Mouse (Mus musculus): Measurements from ENCODE around the gene Irs2. TPM values are rescaled to one million over a fixed set of nuclear protein-coding genes. Genes with fewer than 3 reads are reported as not detected.
A peak's percentile ranks its signal among the peaks of the same experiment; 100 is the strongest.

The Irs2 gene
- polyA plus RNA-seq, 1 experiment from 2014 or later, result 4.5 TPM

DNA sequence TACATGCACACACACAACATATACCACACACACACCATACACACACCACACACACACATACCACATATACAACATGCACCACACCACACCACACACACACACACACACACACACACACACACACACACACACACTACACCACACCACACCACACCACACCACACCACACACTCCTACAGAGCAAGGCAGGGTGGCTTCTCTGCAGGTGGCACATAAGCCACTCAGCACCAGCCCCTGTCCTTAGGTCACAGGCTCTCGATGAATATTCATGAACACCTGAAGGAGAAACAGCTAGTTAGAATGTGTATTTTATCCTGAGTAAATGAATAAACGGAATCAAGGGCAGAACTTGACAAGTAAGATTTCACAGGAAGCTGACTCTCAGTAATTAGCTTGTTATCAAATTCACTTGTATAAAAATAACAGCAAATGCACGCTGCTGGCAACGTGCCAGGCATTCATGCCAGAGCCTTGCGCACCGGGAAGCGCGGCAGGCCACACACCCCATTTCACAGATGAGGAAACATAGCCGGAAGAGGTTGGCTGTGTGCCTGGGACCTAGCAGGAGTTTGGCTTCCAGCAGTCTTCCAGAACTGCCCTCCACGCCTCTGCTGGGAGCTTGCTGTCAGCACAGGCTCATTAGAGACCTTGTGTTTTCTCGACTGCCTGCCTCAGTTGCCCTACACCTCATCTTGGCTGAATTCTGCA lies 54.8 kb downstream of the Irs2 start:
- no peak for DNase-seq (ENCODE audit: low spot score)

DNA sequence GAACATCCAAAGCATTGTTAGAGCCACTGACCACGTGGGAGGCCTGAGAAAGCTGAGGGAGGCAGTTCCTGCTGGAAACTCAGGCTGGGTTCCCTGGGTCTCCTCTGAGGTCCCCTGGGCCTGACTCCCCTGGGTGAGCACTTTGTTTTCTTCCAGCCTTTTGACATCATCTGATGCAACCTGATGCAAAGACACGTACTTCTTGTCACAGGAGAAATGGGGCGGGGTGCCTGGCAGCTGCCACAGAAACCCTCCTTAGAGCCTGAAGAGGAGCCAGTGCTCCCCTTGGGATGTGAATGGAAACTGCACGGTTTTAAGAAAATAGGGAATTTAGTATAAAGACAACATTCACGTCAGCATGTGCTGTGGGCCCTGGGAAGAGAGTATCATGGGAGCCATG lies 55.6 kb downstream of the Irs2 start:
- no peak for DNase-seq (ENCODE audit: low spot score)

DNA sequence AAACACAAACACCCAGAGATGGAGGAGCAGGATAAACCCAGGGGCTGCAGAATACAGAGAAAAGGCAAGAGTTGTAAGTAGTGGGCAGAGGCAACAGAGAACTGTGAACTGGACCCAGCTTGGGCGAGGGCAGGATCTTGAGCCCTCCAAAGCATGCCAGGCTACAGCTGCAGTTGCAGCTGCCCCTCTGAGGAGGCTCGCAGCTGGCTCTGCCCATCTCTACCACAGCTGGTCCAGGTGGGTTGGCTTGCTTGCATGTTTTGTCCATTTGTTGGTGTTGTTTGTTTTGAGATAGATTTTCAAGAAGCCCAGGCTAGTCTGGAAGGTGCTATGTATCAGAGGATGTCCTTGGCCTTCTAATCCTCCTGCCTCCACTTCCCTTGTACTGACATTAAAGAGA lies 56.0 kb downstream of the Irs2 start:
- no peak for DNase-seq (ENCODE audit: low spot score)

DNA sequence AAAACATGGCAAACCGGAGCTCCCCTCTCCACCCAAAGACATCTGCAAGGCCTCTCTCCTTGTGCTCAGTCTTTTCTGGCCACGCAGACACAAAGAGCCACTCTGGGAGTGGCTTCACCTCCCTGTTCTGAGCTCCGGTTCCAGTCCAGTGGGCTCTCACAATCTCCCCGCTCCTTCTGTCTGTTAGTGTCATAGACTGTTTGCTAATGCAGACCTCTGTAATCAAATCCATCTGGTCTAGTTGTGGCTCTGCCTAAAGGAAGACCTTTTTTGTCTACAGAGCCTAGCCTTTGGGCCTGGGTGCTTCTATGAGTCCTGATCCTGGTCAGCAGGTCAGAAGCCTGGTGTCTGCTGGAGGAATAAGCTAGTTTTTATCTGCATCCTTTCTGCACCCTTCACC lies 56.7 kb downstream of the Irs2 start:
- DNase-seq (ENCODE audit: low spot score), result no peak

DNA sequence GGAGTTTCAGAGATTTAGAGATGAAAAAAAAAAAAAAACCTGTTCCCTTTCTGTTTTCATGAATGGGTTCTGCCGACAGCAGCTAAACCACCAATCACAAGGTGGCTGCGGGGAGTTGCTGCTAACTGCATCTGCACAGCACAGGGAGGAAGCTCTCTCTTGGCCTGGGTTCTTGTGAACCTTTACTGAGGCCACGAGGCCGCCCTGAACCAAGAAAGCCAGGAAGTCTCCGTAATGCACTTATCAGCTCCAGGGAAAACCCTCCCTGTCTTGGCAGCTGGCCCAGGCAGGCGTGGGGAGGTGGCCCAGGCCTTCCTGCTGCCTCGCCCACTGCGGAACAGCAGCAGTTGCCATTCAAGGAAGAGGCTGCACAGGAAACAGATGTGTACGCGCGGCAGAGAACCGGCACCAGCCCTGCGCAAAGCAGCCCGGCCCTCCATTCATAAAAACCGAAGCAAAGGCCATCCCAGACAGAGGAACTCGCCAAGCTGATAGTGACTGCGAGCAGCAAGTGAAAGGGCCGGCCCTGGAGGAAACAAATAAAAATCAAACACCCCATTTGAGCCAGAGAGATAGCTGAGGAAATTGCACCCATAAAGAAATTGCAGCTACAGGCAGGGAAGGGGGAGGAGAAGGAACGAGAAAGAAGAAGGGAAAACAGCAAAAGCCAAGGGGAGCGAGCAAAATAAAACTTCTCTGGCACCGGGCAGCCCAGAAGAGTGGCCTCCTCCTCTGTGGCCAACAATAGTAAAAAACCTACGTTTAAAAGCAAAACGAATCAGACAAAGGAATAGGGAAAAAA lies 62.1 kb downstream of the Irs2 start:
- DNase-seq (ENCODE audit: low spot score), result peak; percentile 85

DNA sequence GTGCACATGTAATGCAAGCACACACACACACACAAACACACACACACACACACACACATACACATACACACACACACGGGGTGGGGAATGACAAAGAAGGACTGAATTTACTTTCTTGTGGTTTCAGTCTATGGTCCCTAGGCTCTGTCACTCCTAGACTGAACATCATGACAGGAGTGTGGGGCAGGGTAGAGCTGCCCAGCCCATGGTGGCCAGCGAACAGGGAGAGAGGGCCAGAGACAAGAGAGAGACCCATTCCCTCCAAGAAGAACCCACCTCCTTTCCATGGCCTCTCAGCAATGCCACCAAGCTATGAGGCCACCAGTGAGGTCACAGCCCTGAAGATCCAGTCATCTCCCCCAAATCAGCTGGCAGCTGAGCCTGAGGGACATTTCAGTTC lies 62.8 kb downstream of the Irs2 start:
- DNase-seq (ENCODE audit: low spot score), result no peak

DNA sequence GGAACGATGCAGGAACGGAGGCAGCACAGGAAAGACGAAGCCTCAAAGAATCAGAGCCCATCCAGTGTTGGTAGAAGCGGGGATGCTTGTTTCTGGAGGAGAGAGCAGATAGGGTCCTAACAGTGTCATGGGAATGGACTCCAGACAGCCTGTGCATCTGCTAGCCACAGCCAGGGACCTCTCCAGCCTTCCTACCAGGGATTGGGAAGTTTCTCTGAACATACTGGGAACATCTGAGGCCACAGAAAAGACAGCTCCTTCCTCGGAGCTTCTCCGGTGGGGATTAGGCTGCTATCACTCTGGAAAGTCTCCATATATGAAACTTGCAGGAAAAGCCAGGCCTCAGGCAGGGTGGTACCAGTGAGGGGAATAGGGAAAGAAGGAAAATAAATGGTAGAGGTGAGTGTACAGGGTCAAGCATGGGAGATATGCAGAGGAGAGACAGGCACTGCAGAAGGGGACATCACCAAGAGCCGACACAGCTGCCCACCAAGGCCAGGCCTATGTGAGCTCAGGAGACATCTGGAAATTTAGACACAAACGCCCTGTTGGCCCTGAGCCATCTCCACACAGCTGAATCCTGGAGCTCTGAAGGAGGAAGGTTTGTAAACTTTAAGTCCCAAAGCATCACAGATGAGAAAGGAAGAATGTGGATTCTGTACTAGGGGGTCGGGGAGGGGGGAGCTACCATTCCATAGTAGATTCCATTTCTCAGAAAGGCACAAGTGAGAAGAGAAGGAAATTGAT lies 64.8 kb downstream of the Irs2 start:
- DNase-seq (ENCODE audit: low spot score), result no peak

DNA sequence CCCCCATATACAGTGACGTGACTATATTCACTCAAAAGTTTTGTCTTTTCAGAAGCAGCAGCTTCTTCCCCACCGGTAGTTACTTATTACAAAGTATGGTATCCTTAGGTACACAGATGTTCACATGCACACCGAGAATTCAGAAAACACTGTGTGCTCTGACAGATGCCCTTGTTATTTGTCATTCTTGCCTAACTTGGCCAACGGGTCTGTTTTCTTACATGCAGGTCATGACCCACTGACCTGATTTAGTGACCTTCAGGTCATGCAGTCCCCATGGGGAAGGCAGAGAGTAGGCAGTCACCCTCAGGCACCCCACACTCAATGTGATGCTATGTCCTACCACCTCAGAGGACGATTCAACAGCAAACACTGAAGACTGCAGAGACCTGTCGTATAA lies 68.4 kb downstream of the Irs2 start:
- no peak for DNase-seq (ENCODE audit: low spot score)

DNA sequence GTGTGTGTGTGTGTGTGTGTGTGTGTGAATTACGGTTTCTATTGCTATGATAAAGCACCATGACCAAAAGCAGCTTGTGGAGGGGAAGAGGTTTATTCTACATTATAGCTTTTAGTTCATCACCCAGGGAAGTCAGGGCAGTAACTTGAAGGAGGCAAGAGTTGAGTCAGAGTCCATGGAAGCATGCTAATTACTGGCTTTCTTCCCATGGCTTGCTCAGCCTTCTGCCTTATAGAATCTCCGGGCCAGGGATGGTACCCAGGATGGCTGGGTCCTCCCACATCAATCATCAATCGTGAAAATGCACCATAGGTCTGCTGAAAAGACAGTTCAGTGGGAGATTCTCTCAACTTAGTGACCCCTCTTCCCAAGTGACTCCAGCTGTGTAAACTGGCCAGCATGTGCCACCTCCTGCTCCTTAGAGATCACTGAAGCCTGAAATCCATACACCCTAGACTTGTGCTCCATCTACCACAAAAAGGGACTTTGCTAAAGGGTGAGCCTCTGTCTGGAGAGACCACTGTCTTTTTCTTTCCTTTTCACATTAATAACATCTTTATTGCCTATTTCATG lies 69.0 kb downstream of the Irs2 start:
- DNase-seq (ENCODE audit: low spot score), result no peak

DNA sequence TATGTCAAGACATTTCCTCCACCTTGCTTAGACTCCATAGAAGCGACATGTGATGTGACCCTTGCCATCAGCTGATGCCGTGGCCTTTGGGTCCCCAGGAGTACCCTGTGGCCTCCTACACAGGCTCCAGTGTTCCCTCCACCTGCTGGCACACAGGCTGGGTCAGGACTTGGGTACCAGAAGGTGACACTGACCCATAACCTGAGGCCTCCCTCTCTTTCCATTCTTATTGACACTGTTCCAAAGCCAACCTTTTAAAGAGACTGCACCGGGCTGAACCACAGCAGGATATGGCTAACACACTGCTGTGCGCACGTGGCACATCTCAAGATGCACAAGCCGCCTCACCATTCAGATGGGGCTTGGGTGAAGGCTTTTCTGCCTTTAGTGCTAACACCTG lies 70.0 kb downstream of the Irs2 start:
- DNase-seq (ENCODE audit: low spot score), result peak; percentile 51

DNA sequence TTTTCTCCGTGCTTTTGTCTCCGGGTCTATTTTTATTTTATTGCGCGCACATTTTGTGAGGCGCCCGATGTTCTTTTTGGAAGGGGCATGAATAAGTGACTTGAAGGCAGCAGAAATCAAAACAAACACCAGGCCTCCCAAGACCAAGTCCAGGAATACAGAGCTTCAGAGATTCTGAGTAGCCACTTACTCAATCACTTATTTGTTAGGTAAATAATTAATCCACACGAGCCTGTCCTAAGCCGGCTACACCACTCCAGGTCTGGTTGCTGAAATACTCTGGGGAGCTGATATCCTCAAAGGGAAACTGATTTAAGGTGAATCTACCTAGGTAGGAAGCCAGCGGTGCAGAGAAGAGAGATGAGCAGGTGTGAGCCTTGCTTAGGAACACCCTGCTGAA lies 71.6 kb downstream of the Irs2 start:
- no peak for DNase-seq (ENCODE audit: low spot score)

DNA sequence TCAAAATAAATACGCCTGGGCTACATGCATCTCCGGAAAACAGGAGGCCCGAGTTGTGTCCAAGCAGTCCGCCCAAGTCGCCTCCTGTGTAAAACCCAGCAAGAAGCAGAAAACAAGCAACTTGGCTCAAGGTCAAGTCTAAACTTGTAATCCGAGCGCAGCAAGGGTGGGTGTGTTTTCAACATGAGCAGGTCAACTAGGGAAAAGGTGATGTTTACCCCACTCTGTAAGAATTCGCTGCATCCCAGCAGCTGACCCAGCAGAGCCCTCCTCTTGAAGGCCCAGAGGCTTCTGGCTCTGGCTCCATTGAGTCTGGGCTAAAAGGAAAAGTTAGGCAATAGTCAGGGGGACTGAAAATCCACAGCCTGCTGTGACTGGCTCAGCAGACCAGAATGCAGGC lies 73.0 kb downstream of the Irs2 start:
- DNase-seq (ENCODE audit: low spot score), result no peak

Data from thymus, postnatal 0 days (tissue).